Mouse (Mus musculus) urinary bladder, postnatal 25 days (tissue): ENCODE data around the gene Bend3.

Experiments used
- DNase-seq: peaks from one replicate; pipeline ENCODE4 v3.0.0; 2022; ENCODE audit warnings: low spot score

Bend3 gene

GRCm38 (mm10) chr10:43478751-43479435 is at the start of gene Bend3:
TSS of gene Bend3 (plus strand) at chr10:43478831.
- DNase-seq, result peak; percentile 64

DNA sequence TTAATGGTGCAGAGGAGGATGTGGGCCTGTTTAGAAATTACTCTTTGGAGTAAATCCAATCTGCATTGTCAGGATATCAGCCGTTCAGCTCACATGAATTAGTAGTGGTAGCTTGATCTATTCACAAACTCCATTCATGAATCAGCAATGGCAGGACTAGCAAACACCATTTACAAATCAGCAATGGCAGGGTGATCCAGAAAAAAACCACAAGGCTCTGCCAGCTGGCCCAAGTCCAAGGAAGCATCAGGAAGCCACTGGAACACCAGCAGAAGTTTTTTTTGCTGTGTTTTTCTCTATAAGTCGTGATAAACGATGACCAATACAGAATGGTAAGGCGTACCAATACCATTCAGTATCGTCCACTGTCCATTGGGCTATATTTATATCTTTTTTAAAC is 48.0 kb upstream of the Bend3 start:
- no peak for DNase-seq

GRCm38 (mm10) chr10:43434326-43434725 is 44.3 kb upstream of the Bend3 start:
- DNase-seq, result no peak

DNA sequence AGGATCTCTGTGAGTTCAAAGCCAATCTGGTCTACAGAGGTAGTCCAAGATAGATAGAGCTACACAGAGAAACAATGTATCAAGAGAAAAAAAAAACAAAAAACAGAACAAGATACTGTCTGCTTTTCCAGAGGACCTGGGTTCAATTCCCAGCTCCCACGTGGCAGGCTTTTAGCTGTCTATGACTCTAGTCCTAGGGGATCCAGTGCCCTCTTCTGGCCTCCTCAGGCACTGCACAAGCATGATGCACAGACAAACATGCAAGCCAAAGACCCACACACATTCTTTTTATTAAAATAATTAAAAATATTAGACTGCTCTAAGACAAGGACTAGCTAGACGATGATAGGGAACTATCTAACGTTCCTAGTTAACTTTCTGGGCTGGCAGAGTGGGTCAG is 42.9 kb upstream of the Bend3 start:
- DNase-seq, result no peak

DNA sequence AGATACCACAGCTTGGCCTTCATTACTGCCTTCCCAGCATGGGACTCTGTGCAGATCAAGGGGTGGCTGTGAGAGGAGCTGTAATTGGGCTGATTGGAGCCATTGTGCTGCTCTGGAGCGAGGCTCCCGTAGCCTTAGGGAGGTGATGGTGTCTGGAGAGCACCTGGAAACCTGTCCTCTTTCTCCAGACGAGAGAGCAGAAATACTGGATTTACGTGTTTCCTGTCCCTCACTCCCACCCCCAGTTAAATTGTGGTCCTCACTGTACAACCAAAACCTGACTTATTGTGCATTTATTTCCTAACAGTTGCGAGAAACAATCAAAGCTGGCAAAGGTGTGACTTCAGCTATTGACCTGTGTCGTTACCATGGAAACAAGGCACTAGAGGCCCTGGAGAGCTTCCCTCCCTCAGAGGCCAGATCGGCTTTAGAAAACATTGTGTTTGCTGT is 39.1 kb upstream of the Bend3 start:
- DNase-seq, result no peak

DNA sequence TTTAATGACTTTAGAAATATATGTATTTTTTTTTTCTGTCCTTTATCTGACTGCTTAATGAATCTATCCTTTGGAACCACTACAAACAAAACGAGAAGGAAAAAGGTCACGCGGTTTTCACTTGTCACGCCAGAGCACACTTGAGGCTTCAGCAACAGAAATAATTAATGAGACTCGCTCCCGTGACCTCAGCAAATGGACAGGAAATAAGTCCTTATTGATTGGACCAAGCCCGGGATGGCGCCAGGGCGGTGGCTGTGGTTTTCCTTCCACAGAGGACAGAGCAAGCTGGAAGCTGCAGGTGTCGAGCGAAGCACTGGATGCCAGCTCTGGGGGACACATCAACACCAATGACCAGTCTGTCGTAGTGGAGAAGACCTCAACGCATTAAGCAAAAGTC is 38.6 kb upstream of the Bend3 start:
- DNase-seq, result no peak

DNA sequence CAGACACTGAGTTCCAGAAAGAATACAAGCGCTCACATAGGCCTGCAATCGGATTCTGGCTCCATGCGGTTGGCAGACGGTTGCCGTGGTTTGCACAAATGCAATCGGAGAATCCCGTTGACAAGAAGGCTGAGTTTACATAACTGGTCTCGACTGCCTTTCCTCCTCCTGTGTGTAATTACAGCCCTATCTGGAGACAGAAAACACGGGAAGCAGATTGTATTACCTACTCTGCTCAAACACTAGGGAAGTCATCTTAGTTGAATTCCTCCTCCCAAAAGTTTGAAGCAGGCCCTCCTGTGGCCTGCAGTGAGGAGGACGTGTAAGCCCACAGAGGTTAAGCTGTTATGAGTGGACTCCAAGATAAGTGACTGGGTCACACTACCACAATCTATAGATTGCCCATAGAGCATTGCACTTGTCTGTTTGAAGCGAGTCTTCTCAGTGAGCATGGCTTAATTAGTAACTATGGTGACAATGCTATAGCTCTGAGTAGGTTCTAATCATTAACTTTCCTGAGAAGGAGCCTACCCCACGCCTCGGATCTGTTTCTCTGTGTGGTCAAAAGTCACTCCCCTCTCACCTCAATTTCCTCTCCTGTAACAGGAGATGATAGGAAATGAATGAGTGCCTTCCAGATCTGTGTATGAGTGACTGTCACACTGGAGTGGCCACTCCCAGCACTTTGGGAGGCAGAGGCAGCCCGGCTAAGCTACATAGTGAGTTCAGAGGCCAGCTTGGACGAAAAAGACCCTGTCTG is 37.5 kb upstream of the Bend3 start:
- DNase-seq, result no peak

GRCm38 (mm10) chr10:43448656-43449055 is 30.0 kb upstream of the Bend3 start:
- no peak for DNase-seq

GRCm38 (mm10) chr10:43451848-43452662 is 26.6 kb upstream of the Bend3 start:
- DNase-seq, result peak; percentile 41

GRCm38 (mm10) chr10:43452663-43452996 is 26.0 kb upstream of the Bend3 start:
- no peak for DNase-seq

GRCm38 (mm10) chr10:43454219-43454618 is 24.4 kb upstream of the Bend3 start:
- DNase-seq, result no peak

DNA sequence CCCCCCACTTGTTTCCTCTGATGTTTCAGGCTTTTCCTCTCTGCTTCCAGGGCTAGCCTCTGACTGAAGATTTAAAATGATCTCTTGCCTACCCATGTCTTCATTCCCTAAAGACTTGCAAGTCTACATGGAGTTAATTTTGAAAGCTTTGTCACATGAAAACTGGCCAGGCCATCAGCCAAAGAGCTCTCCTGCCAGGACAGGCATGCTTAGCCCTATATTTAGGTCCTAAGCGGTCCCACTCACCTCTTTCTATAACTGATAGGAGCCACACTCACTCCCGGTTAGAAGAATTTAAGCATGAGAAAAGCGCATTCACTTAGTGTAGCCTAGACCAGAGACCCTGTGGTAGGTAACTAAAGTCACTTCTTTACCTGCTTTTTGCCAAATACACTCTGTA is 24.0 kb upstream of the Bend3 start:
- DNase-seq, result no peak

DNA sequence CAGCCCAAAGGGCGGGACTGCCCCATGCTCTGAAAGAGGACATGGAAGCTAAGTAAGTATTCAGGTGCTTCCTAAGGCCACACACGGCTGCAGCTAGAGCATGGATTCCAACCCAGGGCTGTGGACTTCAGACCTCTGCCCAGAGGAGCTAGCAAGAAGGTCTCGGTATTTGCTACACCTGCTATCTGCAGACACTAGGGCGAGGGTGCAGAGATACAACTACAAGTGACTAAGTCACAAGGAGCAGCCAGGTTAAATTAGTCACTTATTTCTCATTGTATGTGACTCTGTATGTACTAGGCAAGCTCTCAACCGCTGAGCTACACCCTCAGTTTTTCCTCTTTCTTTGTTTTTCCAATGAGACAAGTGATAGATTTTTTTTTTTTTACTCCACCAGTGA is 15.8 kb upstream of the Bend3 start:
- no peak for DNase-seq

GRCm38 (mm10) chr10:43463227-43463626 is 15.4 kb upstream of the Bend3 start:
- DNase-seq, result no peak

- no peak for DNase-seq
Observed at GRCm38 (mm10) chr10:43466223-43466622, 12.4 kb upstream of the Bend3 start.

GRCm38 (mm10) chr10:43467659-43468058 is 11.0 kb upstream of the Bend3 start:
- no peak for DNase-seq

DNA sequence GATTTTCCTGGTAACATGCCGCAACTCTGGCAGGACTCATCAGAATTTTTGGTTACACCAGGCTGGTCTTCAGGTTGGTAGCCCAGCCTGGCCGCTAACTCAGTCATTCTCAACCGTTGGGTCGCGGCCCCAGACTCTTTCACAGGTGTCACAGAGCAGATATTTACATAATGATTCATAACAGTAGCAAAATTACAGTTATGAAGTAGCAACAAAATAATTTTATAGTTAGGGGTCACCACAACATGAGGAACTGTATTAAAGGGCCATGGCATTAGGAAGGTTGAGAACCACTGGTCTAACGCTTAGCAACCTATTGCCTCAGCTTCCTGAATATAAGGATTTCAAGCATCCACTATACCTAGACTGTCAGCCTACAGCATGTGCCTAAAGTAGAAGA is 10.3 kb upstream of the Bend3 start:
- no peak for DNase-seq

DNA sequence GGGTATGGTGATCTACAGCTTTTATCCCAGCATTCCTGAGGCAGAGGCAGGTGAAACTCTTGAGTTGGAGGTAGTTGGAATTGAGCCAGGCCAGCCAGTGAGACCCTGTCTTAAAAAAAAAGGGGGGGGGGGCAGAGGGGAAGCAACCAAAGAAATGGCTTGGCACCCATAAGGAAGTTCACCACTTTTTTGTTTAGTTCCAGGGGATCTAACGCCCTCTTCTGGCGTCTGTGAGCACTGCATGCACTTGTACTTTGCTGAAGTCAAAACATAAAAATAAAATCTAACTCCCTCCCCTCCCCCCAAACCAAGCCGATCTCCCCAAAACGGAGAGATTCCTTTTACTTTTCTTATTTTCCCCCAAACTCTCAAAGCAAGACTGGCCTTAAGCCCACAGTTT is 3.3 kb upstream of the Bend3 start:
- DNase-seq, result no peak

- no peak for DNase-seq
Observed at GRCm38 (mm10) chr10:43477459-43477858, 1.2 kb upstream of the Bend3 start.

DNA sequence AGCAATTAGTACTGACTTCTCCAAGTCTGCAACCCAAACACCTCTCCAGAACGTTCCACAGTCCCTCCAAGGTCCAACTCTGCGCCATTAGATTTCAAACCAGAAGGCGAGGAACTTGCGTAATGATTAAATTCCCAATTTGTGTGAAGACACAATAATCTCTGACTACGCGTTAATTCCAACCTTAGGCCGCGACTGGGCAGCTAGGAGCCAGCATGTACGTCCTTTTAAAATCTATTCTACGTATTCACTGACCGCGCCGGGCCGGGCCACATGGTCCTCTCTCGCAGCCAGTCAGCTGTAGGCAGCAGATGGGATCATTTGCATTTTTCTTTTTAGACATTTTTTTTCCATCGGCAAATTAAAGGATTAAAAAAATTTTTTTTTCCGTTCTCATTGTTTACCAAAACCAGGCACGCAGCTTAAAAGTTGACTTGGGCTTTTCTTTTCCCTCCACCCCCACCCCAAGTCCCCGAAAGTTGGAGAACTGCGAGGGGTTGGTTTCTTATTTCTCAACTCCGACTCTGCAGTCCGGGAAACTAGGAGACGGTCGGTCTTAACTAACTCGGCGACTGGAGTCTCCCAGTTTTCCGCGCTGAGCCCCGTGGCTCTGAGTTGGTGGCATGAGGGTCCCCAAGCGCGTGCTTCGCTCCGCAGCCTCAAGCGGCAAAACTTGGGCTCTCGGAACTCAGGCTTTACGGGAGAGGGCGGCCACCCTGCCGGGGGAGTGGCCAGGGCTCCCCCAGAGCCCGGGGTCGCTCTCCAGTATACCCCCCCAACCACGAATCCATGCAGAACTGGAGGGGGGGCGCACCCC is 558 bp upstream of the Bend3 start:
- DNase-seq, result peak; percentile 44

DNA sequence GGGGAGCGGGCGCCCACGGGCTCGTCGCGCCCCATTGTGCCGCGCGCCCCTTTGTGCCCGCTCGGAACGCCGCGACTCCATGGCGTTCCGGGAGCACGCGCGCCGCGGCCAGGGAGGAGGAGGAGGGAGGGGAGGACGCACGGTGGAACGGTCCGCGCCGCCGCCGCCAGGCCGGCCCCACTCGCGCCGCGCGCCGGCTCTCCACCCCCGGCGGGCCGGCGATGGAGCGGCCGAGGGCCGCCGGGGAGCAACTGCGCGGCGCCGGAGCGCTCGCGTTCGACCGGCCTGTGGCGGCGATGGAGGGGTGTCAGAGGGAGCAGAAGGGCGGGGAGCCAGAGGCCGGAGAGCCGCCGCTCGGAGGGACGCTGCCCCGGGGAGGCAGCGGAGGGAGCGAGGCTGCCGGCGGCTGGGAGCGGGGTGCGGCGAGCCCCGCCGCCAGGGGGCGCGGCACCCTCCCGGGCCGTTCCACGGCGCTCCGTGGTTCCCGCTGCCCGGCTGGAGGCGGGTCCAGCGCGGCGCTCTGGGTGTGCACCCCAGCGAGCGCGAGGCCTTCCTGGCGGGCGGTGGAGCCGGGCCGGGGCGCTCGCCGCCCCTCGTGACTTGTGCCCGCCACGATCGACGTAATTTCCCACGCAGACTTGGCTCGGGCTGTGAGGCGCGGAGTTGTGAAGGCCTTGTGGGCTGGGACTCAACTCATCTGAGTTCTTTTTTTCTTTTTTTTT is 966 bp downstream of the Bend3 start:
- DNase-seq, result peak; percentile 87
